Mouse (Mus musculus) midbrain, embryonic 15.5 days (tissue): ENCODE results near the gene Naa40. TPM values are rescaled to one million over a fixed set of nuclear protein-coding genes. Genes with fewer than 3 reads are reported as not detected.

Experiments used
- ATAC-seq: fragments of 200-750 bp; cut with Nextera tagmentation; replicated peaks from 2 replicates; pipeline ENCODE4 v1.8.0; 2017; ENCODE audit warnings: moderate TSS enrichment
- H3K27ac ChIP-seq: fragments of 300-500 bp; sonication (generic); 2 replicates; pipeline ENCODE4 v1.5.1; 2015; ENCODE audit warnings: mild to moderate bottlenecking, inconsistent platforms
- H3K27me3 ChIP-seq: fragments of 300-500 bp; sonication (generic); replicated peaks from 2 replicates; pipeline ENCODE4 v1.6.1; 2015; ENCODE audit warnings: inconsistent platforms
- H3K36me3 ChIP-seq: fragments of 300-500 bp; sonication (generic); replicated peaks from 2 replicates; pipeline ENCODE4 v1.6.1; 2015; ENCODE audit warnings: inconsistent platforms
- H3K4me1 ChIP-seq: fragments of 300-500 bp; sonication (generic); 2 replicates; pipeline ENCODE4 v1.6.1; 2015; ENCODE audit warnings: inconsistent platforms
- H3K4me2 ChIP-seq: fragments of 300-500 bp; sonication (generic); 2 replicates; pipeline ENCODE4 v1.6.1; 2015; ENCODE audit warnings: inconsistent platforms, mild to moderate bottlenecking, moderate library complexity
- H3K4me3 ChIP-seq: fragments of 300-500 bp; sonication (generic); 2 replicates; pipeline ENCODE4 v1.5.1; 2015; ENCODE audit warnings: mild to moderate bottlenecking, inconsistent platforms
- H3K9ac ChIP-seq: fragments of 300-500 bp; sonication (generic); 2 replicates; pipeline ENCODE4 v1.6.1; 2015; ENCODE audit warnings: mild to moderate bottlenecking, inconsistent platforms
- H3K9me3 ChIP-seq: fragments of 300-500 bp; sonication (generic); 2 replicates; pipeline ENCODE4 v1.6.1; 2016; ENCODE audit warnings: inconsistent platforms
- WGBS: fragments of 180-500 bp; shearing (Covaris S2); methylation state at CpG from one replicate; pipeline ENCODE4 v1.1.7; 2015; ENCODE audit warnings: mixed read lengths; 5-methylcytosine and 5-hydroxymethylcytosine counted together
- polyA plus RNA-seq: library from polyadenylated mRNA; unstranded; fragments of >200 nt; fragmentation: Nextera tagmentation; extraction: Ambion mirVana; gene quantifications from 2 replicates; pipeline ENCODE4 v1.2.1, GENCODE M21; 2015

The Naa40 gene
- polyA plus RNA-seq, 1 experiment from 2014 or later, result 75.1 TPM

DNA sequence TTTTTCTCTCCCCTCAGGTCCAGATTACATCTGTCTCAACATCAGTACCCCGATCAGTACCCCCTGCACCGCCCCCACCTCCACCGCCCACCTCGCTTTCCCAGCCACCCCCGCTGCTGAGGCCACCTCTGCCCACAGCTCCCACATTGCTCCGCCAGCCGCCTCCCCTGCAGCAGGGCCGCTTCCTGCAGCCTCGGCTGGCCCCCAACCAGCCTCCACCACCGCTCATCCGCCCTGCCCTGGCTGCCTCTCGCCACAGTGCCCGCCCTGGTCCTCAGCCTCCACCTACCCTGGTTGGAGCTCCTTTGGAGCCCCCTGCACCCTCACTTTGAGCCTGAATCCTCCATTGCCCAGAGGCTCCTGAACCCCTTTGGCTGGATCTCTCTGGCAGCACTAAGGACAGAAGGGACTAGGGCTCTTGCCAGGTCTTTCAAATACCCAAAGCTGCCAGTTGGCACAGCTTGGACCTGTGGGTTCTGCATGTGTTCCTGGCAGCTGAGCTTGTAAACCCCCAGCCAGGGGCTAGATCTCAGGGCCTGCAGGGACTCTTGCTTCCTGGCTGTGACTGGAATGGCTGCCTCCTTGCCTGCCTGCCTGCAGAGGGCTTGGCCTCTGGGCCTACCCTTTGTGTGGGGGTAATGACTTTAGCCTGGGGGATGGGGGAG, 33.5 kb upstream of the Naa40 start:
- ATAC-seq, result no peak
- H3K4me2 ChIP-seq, result no peak overlapping the region
- H3K9ac ChIP-seq, result no peak overlapping the region
- H3K4me1 ChIP-seq, result peaks cover 65% of the 10 kb centered on the region
- H3K36me3 ChIP-seq, result peaks cover 26% of the 10 kb centered on the region
- no peaks in the 10 kb centered on the region for H3K27me3 ChIP-seq
- no peaks in the 10 kb centered on the region for H3K9me3 ChIP-seq
- WGBS, result 74% methylated on average over 13 of the region's 13 CpGs
- H3K27ac ChIP-seq, result peak overlapping the region; percentile 75
- H3K4me3 ChIP-seq, result no peak overlapping the region

DNA sequence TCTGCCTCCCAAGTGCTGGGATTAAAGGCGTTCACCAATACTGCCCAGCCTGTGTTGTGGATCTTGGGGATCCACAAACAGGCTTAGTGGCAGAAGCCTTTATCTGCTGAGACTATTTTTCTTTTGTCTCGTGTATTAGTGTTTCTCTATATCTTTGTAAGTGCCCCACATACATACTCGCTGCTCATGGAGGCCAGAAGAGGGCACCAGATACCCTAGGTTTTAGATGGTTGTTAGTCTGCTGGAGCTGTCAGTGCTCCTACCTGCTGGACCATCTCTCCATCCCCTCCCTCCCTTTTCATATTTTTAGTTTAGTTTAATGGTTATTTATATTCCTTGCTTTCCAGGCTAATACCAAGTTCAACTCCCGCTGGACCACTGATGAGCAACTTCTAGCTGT, 32.5 kb upstream of the Naa40 start:
- Histone ChIP-seq H3K27ac (no peak overlapping the region), H3K4me2 (no peak overlapping the region), H3K4me1 (peaks cover 60% of the 10 kb centered on the region), H3K36me3 (peaks cover 26% of the 10 kb centered on the region), H3K4me3 (no peak overlapping the region), H3K9me3 (no peaks in the 10 kb centered on the region), H3K27me3 (no peaks in the 10 kb centered on the region), H3K9ac (no peak overlapping the region)
- WGBS, result 89% methylated on average over 4 of the region's 4 CpGs
- no peak for ATAC-seq

DNA sequence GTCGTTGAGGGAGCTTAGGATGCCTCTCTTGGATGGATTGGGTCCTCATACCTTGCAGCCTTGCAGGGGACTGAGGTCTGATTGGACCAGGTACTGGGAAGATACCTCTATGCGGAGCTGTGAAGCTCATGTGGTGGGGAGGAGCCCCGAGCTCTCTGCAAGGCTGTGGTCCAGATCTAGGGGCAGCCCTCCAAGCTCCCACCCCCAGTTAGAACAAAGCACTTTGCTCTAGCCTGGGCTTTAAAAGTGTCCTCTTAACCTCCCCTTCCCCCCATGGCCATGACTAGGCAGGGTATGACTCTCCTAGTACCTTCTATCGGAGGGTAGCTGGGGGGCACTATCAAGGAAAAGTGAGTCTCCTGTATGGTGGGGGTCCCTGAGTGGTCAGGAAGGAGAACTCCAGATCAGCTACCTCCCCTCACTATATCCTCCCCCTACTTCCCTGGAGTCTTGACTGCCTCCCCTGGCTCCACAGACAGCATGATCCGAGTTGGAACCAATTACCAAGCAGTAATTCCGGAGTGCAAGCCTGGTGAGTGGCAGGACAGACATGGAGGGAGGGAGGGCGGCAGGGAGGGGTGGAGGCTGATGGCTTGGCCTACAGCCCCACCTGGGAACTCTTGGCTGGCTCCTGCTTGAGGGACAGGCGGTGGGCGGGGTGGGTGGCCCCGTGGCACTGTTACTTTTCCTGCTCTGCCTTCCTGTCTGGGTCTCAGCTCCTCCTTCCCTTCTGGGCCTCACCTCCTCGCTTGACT, 28.5 kb upstream of the Naa40 start:
- Histone ChIP-seq H3K27ac (peak overlapping the region; percentile 97), H3K4me3 (peak overlapping the region; percentile 81), H3K9ac (peak overlapping the region; percentile 91), H3K4me1 (peaks cover 67% of the 10 kb centered on the region), H3K27me3 (no peaks in the 10 kb centered on the region), H3K4me2 (peak overlapping the region; percentile 79), H3K9me3 (no peaks in the 10 kb centered on the region), H3K36me3 (peaks cover 24% of the 10 kb centered on the region)
- 13% methylated on average over 11 of the region's 11 CpGs for WGBS
- ATAC-seq, result peak; percentile 1; the same call in 1 of the 2 replicates

DNA sequence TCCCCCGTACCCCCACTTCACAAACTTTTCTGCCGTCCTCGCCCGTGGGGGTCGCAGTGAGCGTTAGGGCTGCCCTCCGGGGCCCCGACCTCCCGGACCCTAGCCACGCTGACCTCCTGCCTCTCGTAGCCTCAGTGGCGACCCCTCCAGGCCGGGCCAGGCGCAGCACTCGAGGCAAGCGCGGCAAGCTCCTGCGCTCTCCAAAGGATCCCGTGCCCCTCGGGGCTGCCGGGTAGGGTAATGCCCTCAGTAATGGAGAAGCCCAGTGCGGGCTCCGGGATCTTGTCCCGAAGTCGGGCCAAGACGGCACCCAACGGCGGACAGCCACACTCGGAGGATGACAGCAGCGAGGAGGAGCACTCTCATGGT, 27.7 kb upstream of the Naa40 start:
- Histone ChIP-seq H3K27me3 (no peaks in the 10 kb centered on the region), H3K4me1 (peaks cover 68% of the 10 kb centered on the region), H3K27ac (peak overlapping the region; percentile 97), H3K4me2 (peak overlapping the region; percentile 79), H3K9ac (peak overlapping the region; percentile 91), H3K4me3 (peak overlapping the region; percentile 81), H3K36me3 (peaks cover 17% of the 10 kb centered on the region), H3K9me3 (no peaks in the 10 kb centered on the region)
- WGBS, result under 1% methylated on average over 30 of the region's 30 CpGs
- ATAC-seq, result peak; percentile 7

DNA sequence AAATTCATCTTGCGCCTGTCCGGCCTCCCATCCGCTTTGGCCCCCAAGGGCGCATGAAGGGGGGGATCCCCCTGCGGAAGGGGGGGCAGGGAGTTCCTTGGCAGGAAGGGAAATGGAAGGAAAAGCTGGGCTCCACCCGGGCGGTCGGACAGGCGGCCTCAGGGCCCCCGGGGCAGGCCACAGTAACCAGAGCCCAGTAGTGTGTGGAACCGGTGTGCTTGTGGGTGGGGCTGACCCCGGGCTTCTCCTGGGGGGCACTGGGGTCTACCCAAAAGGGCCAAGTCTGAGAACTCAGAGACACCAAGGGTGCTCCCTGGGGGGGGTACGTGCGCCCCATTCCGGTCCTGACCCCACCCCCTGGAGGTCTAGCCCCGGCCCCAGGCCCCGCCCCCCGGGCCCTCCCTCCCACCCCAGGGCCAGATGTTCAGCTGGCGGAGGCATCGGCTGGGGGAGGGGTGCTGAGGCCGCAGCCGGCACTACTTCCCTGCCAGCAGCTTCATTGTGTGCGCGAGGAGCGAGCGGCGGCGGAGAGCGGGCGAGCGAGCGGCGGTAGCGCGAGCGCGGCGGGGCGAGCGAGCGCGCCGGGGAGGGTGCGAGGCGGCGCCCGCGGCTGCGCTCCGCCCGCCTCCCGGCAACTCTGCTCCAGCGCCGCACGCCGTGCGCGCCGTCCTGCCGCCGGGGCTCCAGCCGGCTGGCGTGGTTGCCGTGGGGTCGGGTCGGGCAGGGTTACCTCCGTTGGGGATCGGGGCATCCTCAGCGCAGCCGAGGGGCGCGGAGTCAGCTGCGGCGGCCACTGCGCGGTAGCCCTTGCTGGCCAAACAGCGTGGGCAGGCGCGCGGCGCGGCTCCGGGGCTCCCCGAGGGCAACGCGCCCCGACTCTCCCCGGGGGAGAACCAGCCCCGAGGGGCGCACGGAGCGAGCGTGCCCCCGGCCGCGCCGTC, 27.1 kb upstream of the Naa40 start:
- peaks cover 68% of the 10 kb centered on the region for H3K4me1 ChIP-seq
- peak overlapping the region; percentile 97 for H3K27ac ChIP-seq
- H3K9ac ChIP-seq, result peak overlapping the region; percentile 91
- H3K9me3 ChIP-seq, result no peaks in the 10 kb centered on the region
- 1% methylated on average over 74 of the region's 97 CpGs for WGBS
- H3K36me3 ChIP-seq, result peaks cover 11% of the 10 kb centered on the region
- H3K4me2 ChIP-seq, result peak overlapping the region; percentile 79
- ATAC-seq, result peak; percentile 68
- H3K4me3 ChIP-seq, result peak overlapping the region; percentile 81
- H3K27me3 ChIP-seq, result no peaks in the 10 kb centered on the region

DNA sequence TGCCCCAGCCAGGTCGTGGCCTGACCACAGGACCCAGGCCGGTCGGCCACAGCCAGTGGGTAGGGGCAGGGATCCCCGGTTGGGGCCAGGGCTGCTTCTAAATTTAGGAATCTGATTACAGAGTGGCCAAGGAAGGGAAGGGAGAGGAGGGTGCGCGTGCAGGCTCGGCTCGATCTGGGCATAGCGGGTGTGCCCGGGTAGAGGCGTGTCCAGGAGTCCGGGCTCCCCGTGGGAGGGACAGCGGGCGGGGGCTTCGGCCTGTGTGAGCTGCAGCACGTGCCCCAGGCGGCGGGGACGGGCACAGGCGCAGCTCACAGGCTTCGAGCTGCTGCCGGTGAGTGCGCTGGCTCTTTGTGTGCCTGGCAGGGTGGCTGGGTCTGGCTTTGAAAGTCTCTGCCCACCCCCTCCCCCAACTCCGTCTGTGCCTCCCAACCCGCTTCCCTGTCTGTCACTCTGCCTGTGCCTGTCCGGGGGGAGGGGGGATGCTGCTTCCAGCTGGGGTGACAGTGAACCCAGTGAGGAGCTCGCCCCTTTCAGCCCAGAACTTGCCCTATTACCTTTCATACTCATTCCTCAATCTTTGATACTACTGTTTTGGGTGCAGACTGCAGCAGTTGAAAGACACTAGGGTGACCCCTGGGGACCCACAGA, 26.2 kb upstream of the Naa40 start, which contains the start of gene Rcor2:
Rcor2 (plus strand) TSS at position 235 of the 651 bp plus-strand sequence.
- no peaks in the 10 kb centered on the region for H3K9me3 ChIP-seq
- peaks cover 66% of the 10 kb centered on the region for H3K4me1 ChIP-seq
- peak within 1 kb of the TSS; percentile 97 for H3K27ac ChIP-seq
- H3K27me3 ChIP-seq, result no peaks in the 10 kb centered on the region
- H3K36me3 ChIP-seq, result peaks cover 4% of the 10 kb centered on the region
- peak within 1 kb of the TSS; percentile 79 for H3K4me2 ChIP-seq
- WGBS, result under 1% methylated on average over 28 of the region's 28 CpGs
- ATAC-seq, result peak; percentile 40
- H3K9ac ChIP-seq, result peak within 1 kb of the TSS; percentile 91
- H3K4me3 ChIP-seq, result peak within 1 kb of the TSS; percentile 81

DNA sequence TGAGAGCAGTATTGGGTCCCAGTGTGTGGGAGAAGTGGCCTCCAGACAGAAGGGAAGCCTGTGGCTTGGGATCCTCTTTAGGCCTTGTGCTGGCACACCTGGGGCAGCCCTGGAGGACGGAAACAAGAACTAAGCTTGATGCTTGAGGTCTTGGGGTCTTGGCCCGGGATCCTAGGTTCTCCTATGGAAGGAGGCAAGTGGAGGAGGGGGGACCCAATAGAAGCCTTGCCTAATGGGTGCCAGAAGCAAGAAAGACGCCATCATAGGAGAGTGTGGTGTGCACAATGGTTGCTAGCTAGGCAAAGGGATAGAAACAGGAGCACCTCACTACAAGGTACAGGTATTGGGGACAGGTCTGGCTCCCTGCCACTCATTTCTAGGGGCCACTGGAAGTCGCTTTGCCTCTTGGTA, 25.4 kb upstream of the Naa40 start:
- ATAC-seq, result no peak
- WGBS, result 24% methylated on average over 4 of the region's 4 CpGs
- Histone ChIP-seq H3K9me3 (no peaks in the 10 kb centered on the region), H3K4me1 (peaks cover 62% of the 10 kb centered on the region), H3K9ac (0 out of 2 replicates have a peak overlapping the region, but pooled peaks have one; percentile 91), H3K4me2 (0 out of 2 replicates have a peak overlapping the region, but pooled peaks have one; percentile 11), H3K27me3 (no peaks in the 10 kb centered on the region), H3K36me3 (no peaks in the 10 kb centered on the region; the same call in 1 of the 2 replicates), H3K4me3 (no peak overlapping the region), H3K27ac (peak overlapping the region; percentile 97)

DNA sequence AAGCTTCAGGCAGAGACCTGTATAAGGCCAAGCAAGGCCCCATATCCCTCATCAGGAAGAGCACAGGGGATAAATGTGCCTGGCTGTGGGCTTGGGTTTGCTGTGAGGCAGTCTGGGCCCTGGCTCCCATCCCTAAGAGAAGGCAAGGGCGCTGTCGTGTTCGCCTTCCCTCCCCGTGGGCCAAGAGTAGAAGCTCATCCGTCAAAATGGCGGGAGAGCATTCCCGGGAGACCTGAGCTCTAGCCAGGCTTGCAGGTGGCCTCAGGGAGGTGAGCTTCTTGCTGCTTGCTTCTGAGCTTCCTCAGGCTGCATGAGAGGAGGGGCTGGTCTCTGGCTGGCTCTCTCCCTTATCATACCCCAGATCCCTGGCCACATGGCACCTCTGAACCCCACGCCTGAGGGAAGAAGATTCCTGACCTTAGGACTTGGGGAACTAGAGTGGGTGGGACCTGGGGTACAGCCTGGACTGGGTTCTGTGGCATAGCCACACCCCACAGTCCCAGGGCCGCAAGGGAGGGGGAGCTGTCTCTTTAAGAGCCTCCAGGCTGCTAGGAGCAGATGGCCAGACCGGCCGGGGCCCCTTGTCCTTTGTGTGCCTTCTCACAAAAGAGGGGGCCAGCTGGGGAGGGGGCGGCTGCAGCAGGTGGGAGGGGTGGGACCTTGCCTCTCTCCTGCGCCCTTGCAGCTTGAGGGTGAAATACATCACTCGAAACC, 24.7 kb upstream of the Naa40 start:
- Histone ChIP-seq H3K4me1 (peaks cover 54% of the 10 kb centered on the region), H3K9me3 (no peaks in the 10 kb centered on the region), H3K27ac (peak overlapping the region; percentile 97), H3K27me3 (no peaks in the 10 kb centered on the region), H3K9ac (no peak overlapping the region), H3K4me3 (no peak overlapping the region), H3K4me2 (peak overlapping the region; percentile 11; the same call in 1 of the 2 replicates), H3K36me3 (no peaks in the 10 kb centered on the region)
- WGBS, result 8% methylated on average over 14 of the region's 14 CpGs
- ATAC-seq, result no peak

DNA sequence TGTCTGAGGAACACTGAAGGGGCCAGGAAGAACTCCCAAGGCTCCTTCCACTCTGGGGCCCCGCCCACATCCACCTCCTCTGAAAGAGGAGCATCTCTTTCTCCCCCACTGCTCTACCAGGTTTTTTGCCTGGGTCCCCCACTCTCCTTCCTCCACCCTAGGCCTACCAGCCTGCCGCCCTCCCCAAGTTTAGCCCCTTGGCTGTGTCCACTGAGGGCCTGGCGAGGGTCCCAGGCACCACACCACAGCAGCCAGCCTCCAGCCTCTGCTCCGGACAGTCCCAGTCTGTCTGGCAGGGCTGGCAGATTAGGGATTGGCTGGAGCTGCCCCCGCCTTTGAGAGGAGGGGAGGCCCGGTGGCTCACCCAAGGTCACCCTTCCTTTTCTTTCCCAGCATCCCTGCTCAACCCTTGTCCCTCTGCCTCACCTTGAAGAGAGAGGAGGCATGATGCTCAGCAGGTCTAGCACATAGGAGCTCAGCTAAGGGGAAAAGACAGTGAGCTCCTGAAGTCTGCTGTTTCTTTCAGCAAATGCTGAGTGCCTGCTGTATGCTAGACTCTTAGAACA, 23.9 kb upstream of the Naa40 start:
- Histone ChIP-seq H3K9me3 (no peaks in the 10 kb centered on the region), H3K36me3 (no peaks in the 10 kb centered on the region), H3K4me3 (no peak overlapping the region), H3K4me1 (peaks cover 47% of the 10 kb centered on the region), H3K27me3 (no peaks in the 10 kb centered on the region), H3K4me2 (no peak overlapping the region), H3K9ac (no peak overlapping the region), H3K27ac (peak overlapping the region; percentile 97)
- no peak for ATAC-seq
- WGBS, result 16% methylated on average over 6 of the region's 6 CpGs

DNA sequence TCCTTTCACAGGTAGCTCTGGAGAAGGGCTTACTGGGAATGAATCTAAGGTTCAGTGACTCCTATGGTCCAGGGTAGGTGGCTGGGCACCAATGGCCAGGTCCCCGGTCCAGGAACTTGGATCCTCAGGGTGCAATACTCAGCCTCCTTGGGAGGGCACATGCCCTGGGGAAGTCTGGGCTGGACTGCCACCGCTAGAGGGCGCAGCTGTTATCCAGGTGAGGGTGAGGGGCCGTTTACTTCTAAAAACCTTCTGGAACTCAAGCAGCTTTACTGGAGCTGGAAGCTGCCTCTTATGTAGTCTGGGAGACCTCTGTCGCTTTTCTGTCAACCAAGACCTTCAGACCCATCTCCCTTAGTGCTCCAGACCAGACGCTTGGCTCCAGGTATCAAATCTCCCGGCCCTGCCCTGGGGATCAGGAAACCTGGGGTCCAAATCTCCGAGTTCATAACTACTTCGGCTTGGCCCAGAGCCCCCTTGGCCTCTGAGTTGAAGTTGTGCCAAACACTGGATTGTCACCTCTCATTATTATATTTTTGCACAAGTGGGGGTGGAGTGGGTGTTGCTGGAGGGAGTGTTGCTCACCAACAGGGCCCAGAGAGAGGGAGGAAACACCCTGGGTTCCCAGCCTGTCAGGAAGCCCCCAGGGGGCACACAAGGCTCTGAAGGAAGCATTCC, 23.2 kb upstream of the Naa40 start:
- no peak for ATAC-seq
- no peak overlapping the region for H3K4me3 ChIP-seq
- H3K4me2 ChIP-seq, result no peak overlapping the region

More for the DNA sequence above, 23.2 kb upstream of the Naa40 start:
- no peaks in the 10 kb centered on the region for H3K9me3 ChIP-seq
- H3K36me3 ChIP-seq, result no peaks in the 10 kb centered on the region
- peak overlapping the region; percentile 97 for H3K27ac ChIP-seq
- 18% methylated on average over 9 of the region's 9 CpGs for WGBS
- H3K4me1 ChIP-seq, result peaks cover 41% of the 10 kb centered on the region
- H3K9ac ChIP-seq, result no peak overlapping the region
- no peaks in the 10 kb centered on the region for H3K27me3 ChIP-seq
